Mouse (Mus musculus): ENCODE measurements at regions not wholly inside any gene's neighbourhood (a gene's known extent, or its start where the extent isn't known, plus 50 kb on each side); places are given as distances from the start of the nearest gene placed in this dataset.

- no peak for TF ChIP-seq CTCF (IDR thresholded peaks at IDR 0.05; ENCODE audit: low read depth)
- no peak for TF ChIP-seq EP300 (IDR thresholded peaks at IDR 0.05; ENCODE audit: low read depth)
Measured at GRCm38 (mm10) chr7:67430041-67430440, 57.4 kb upstream of the Mef2a start.

Data from heart, postnatal 0 days (tissue).